Mouse (Mus musculus) duodenum, adult 2 months (tissue): ENCODE data around the gene Prr14l. TPM values are rescaled to one million over a fixed set of nuclear protein-coding genes. Genes with fewer than 3 reads are reported as not detected.

Experiments used
- polyA plus RNA-seq: library from polyadenylated mRNA; depleted of rRNA; stranded (reverse); fragments of >200 nt; gene quantifications from 2 replicates; pipeline ENCODE4 v1.2.3, GENCODE M21; 2012; ENCODE audit warnings: low replicate concordance; rRNA removed

Gene Prr14l
- polyA plus RNA-seq = 2.2 and 2.5 TPM in 2 replicates

DNA sequence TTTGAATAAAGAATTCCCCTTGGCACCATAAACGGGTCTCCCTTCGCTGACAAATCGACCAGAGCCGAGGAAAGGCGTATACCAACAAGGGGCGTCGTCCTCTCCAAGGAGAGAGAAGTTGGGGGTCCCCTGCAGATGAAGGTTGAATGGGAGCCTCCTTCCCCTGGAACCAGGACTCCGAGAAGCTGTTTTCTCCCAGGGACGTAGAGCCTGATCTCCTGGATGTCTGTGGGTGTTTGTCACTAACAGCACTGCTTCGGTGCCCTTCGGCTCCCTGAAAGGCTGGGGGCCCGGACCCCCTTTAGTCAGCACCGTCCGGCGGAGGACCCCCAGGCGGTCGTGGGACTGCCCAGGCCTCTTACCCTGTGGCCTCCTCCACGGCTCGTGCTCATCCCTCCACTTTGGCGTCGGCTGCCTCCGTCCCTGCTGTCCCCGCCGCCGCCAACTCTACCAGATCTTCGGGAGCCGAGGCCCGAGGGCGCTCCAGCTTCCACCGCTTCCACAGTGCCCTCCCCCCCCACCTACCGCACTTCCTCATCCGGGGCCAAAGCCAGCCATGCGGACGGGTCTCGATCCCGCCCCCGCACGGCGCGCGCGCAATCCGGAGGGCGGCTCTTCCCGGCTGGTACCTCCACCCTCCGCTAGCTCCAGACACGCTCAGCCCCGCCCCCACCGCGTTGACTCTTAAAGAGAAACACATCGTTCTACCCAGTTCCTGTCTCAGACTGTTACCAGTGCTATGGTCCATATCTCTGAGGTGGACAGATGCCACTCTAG is at the start of gene Prr14l:
TSS of gene Prr14l (minus strand) at position 526 of the 777 bp plus-strand sequence.

DNA sequence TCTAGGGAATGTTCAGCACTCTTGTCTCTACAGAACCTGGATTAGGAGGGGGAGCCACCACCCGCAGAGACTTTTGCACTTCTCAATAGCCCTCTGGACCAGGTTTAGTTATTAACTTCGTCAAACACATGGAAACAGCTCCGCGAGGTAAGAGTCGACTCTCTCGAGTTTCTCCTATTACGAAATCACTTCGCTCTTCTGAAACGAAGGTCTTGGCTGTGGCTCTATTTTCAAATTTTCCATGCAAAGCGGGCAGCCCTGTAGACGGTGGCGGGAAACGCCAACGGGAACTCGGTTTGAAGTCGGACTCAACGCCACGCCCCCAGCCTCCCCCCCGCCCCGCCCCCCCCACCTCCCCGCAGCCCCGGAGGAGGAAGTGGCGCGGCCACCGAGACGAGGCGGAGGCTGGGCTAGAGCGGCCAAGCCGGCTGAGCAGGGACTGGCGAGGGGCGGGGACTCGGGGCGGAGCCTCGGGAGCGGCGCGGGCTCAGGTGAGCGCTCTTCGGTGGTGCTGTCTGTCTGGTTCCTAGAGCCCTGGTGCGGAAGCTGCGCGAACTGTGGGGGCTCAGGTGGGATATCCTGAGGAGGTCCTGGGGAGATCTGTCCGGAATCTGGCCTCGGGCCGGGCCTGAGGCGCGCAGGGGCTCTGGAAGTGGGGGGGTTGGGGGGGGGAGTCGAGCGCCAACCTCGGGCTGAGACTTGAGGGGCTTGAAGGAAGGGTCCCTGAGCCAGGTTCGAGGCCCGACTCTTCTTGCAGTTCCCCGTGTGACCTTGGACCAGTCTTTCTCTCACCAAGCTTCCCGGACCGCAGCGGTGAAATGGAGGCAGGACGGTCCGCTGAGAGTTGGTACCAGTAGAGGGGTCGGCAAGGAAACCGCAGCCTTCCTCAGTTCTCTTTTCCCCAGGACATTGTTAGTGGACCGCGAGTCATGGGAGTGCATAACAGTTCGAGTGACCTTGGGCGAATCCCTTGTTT is 9.5 kb upstream of the Prr14l start, which contains the start of gene Depdc5:
TSS of gene Depdc5 (plus strand) at position 449 of the 976 bp plus-strand sequence.

DNA sequence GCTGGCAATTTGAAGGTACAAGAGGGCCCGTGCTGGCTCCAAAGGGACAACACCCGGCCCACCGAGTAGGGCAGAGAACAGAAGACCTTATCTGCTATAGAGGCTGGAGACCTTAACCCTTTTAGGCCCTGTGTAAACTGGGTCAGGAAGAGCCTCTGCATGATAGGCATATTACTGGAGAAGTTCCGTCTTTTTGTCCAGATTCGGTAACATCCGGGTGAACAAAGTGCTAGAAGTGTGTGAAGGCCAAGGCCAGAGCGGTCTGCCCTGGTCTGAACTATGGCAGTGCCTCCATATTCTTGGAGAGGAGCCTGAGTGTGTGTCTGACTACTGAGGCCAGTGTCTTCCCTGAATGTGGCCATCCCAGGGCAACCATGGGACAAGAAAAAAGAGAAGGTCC is 27.0 kb downstream of the Prr14l start, which contains the start of gene Gm20671:
TSS of gene Gm20671 (minus strand) at position 101 of the 400 bp plus-strand sequence.

DNA sequence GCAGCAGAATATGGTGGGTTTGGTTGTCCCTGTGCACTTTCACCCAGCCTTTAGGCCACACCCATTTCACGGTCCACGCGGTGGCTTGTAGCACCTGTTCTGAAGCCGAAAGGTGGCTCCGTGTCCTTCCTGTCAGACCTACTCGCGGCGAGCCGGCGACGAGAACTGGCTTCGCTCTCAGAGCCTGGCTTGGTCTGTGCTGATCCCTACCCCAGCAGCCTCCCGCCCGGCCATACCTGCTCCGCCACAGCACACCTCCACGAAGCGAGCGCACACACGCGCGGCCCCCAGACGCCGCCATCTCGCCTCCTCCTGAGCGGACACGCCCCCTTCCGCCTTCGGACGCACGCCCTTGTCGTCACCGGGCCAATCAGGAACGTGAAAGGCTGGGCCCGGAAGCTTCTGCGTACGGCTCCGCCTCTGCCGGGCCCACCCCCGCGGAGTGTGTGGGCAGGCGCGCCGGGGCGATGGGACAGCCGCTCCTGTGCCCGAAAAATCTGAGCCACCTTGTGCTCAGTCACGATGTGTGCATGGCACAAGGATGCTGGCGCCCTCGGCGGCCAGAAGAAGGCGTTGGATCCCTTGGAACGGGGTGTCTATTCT is 68.6 kb downstream of the Prr14l start, which contains the start of gene Pisd:
TSS of gene Pisd (minus strand) at position 334 of the 603 bp plus-strand sequence.

Other genes with a start within 250 kb of the Prr14l start
- gene Yes1, start 243.1 kb downstream of the Prr14l start, polyA plus RNA-seq = 3.0 and 4.4 TPM in 2 replicates
- gene Pisd, start 68.6 kb downstream of the Prr14l start, polyA plus RNA-seq = 123 and 130 TPM in 2 replicates
- 7.8 and 11.4 TPM in 2 replicates for gene Gm20671, start 27.1 kb downstream of the Prr14l start, polyA plus RNA-seq
- gene Depdc5, start 9.4 kb upstream of the Prr14l start, polyA plus RNA-seq = 3.5 and 5.4 TPM in 2 replicates
- 76.2 and 116 TPM in 2 replicates for gene Ywhah, start 164.6 kb upstream of the Prr14l start, polyA plus RNA-seq
- gene Slc5a1, start 250.0 kb upstream of the Prr14l start, polyA plus RNA-seq = 265 and 640 TPM in 2 replicates